Mouse (Mus musculus) stomach, postnatal 0 days (tissue): Measurements from ENCODE around the gene Spi1.

Experiments used
- CTCF ChIP-seq: IDR thresholded peaks from 2 replicates; pipeline ENCODE4 v1.5.1; 2016; ENCODE audit warnings: antibody characterized with exemption, low read depth, mild to moderate bottlenecking, moderate library complexity
- EP300 ChIP-seq: optimal IDR thresholded peaks from 2 replicates; pipeline ENCODE3; 2016; ENCODE audit warnings: antibody characterized with exemption

DNA sequence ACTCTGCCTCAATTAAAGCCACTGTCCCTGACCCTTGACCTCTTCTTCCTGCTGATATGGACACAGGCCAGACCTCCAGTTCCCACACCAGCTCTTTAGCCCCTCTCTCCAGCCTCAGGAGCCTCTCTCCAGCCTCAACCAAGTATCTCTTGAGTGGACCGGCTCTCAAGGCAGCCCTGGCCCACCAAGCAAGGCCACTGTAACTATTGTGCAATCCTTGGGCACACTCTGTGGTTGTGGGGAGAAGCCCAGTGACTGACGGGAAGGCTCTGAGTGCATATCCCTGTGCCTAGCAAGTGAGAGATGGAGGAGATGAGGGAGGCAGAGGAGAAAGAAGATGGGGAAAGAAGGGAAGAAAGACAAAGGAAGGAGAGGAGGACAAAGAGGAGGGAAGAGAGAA lies 16.0 kb downstream of the Spi1 start:
- TF ChIP-seq CTCF: no peak
- TF ChIP-seq EP300: no peak
